Mouse (Mus musculus): ENCODE results near the gene Aldh9a1.
A peak's percentile ranks its signal among the peaks of the same experiment; 100 is the strongest.

The Aldh9a1 gene

GRCm38 (mm10) chr1:167350597-167351415 lies 1.0 kb downstream of the Aldh9a1 start:
- no peak for DNase-seq

- no peak for DNase-seq
Measured at GRCm38 (mm10) chr1:167352403-167352802, 2.6 kb downstream of the Aldh9a1 start.

DNA sequence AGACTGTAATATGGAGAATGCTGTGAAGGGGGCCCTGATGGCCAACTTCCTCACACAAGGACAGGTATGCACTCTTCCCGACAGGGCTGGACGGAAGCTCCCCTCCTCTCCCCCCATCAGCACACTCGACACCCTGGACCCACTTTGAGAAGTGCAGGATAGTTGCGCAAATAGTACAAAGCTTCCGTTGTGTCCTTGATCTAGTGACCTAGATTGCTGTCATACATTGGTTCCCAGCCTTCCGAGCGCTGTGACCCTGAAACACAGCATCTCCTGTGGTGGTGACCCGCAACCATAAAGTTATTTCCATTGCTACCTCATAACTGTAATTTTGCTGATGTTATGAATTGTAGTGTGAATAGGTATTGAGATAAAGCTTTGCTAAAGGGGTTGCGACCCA lies 7.6 kb downstream of the Aldh9a1 start:
- no peak for DNase-seq

DNA sequence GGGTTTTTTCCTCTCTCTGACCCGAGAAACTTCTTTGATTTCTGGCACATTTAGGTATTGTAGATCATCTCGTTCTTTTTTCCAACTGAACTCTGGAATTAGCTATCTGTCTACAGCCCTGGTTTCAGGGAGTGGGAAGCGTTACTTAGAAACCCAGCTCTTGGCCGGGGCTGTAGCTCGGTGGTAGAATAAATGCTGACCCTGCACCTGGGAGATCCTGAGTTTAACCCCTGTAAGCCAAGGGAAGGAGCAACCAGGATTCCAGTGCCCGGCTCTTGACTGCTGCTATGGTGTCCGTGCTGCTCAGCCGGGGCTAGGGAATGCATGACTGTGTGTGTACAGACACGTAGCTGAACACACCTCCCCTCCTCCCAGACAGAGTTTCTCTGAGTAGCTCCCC lies 8.9 kb downstream of the Aldh9a1 start:
- DNase-seq, result no peak

GRCm38 (mm10) chr1:167360268-167360667 lies 10.5 kb downstream of the Aldh9a1 start:
- DNase-seq, result no peak

DNA sequence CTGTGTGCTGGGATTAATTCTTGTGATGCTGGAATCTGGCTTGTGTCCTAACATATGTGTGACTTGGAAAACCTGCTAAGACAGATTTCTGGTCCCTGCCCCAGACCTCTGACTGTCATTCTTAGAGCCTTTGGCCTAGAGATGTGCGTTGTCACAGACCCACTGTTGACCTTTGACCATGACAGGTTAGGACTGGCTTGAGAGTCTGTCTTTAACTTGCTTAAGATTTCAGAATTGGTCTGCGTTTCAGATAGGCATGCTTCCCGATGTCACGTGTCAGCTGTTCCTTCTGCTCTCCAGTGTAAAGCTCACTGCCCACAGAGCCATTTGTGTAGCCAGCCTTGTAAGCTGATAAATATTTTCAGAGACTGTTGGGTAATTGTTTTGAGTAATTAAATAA lies 13.0 kb downstream of the Aldh9a1 start:
- no peak for DNase-seq

GRCm38 (mm10) chr1:167363322-167363721 lies 13.5 kb downstream of the Aldh9a1 start:
- no peak for DNase-seq

DNA sequence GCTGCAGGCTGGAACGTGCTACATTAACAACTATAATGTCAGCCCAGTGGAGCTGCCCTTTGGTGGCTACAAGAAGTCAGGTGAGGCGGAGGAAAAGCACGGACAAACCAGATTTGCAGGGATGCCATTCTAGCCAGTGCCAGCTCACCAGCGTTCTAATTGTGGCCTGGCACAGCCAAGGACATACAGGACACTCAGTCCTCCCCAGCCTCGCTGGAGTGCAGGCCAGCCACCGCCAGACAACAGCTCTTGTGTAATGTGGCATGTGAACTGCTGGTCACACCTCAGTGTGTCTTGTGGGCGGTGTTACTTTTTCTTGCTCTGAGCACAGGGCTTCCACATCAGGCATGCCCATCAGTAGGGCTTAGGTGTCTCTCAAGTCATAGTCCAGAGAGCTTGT lies 16.0 kb downstream of the Aldh9a1 start:
- no peak for DNase-seq

DNA sequence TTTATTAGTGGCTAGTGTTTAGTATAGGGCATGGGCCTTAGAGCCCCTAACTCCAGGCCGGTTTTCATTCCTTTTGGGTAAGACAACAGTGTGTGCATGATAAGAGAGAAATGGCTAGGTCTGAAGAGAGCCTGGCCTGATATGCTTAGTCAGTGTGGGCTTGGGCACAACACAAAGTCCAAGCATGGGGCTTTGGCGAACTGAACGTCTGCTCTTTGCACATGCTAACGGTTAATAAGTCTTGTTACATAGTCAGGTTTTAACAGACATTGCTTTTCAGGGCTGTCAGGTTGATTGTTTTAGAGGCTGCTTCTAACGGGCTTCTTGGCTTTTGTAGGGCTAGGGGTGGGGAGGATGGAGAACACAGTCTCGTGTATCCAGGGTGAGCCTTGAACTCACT lies 16.8 kb downstream of the Aldh9a1 start:
- DNase-seq, result no peak

DNA sequence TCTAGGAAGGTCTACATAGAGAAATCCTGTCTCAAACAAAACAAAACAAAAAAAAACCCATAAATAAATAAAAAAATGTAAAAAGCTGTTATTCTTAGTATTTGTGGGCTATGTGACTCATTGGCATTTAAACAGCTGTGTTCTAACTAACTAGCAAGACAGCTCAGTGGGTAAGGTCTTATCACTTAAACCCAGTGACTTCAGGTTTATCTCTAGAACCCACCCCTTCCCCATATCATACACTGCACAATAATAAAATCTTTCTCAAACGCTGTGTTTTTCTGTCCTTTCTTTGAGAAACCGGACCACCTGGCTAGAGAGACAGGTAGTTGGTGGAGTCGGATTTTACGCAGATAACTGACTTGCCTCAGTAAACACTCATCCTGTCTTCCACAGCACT lies 18.2 kb downstream of the Aldh9a1 start:
- DNase-seq, result no peak

- no peak for DNase-seq
Measured at GRCm38 (mm10) chr1:167368513-167368912, 18.7 kb downstream of the Aldh9a1 start.

- peak; percentile 90 for DNase-seq
Measured at GRCm38 (mm10) chr1:167369905-167370304, 20.1 kb downstream of the Aldh9a1 start.

GRCm38 (mm10) chr1:167372739-167373138 lies 22.9 kb downstream of the Aldh9a1 start:
- no peak for DNase-seq

GRCm38 (mm10) chr1:167374003-167374784 lies 24.4 kb downstream of the Aldh9a1 start:
- DNase-seq, result peak; percentile 74

DNA sequence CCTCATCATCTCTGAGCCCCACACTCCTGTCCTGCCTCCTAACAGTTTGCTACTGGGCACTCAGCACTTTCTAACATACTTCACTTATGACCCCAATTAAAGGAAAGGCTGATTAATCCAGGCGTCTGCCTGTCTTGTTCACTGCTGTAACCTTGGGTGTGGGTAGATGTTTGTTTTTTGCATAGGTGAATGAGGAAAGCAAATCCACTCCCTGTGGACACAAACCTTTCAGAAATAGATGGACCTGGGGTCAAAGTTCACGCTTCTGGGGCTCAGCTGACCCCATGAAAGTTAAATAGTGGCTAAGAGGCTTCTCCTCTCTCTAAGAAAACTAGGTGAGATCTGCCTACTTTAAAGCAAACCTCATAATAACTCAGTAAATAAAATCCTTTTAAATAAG lies 25.2 kb downstream of the Aldh9a1 start:
- no peak for DNase-seq

GRCm38 (mm10) chr1:167378019-167378418 lies 28.2 kb downstream of the Aldh9a1 start:
- DNase-seq, result no peak

GRCm38 (mm10) chr1:167379751-167380150 lies 30.0 kb downstream of the Aldh9a1 start:
- no peak for DNase-seq

DNA sequence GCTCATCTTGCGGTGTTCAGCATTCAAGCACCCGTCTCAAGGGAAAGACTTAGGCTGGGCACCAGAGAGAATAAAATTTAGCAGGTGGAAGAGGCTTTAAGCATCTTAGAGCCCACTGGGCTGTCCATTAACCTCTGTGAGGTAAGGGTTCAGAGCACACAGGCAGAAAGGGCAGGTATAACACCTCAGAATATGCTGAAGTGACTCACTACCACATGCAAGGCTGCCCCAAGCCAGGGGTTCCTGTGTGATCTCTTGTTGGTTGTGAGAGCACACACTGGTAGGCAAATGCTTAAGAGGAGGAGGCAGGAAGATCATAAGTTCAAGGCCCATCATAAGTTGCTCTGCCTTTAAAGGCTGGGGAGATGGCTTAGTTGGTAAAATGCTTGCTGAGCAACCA lies 30.4 kb downstream of the Aldh9a1 start:
- no peak for DNase-seq

- no peak for DNase-seq
Measured at GRCm38 (mm10) chr1:167381050-167382015, 31.5 kb downstream of the Aldh9a1 start.

DNA sequence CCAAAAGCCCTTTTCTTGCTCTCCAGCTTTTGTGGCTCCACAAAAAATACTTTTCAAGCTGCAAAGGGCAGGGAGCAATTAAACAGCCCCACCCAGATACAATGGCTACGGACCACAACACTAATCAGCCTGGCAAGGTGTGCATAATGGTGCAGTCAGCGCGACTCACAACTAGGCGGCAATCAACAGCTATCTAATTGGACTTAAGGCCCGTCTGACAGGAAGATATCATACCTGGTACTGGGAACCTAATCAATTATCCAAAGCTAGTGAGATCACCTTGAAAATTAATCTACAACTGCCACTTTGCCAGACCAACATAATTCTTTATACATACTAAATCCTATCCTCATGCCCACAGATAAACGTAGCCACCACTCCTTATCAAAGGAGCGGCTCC lies 32.5 kb downstream of the Aldh9a1 start:
- no peak for DNase-seq

GRCm38 (mm10) chr1:167382763-167383162 lies 33.0 kb downstream of the Aldh9a1 start:
- DNase-seq, result no peak

DNA sequence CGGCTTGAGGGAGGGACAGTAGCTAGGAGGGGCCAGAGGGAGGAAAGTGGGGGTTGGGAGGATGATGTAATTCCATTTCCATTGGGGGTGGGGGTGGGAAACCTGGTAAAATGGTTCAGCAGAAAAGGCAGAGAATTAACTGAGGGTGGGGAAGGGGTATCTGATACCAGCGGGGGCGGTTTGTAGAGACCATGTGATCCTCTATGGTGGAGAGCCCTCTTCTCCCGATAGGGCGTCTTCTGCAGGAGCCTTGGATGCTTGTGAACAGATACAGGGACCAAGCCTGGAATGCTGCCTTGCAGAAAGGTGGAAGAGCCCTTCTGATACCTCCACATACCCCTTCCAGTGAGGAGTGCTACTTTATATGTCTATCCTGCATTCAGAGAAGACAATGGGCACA lies 33.4 kb downstream of the Aldh9a1 start:
- DNase-seq, result no peak

DNA sequence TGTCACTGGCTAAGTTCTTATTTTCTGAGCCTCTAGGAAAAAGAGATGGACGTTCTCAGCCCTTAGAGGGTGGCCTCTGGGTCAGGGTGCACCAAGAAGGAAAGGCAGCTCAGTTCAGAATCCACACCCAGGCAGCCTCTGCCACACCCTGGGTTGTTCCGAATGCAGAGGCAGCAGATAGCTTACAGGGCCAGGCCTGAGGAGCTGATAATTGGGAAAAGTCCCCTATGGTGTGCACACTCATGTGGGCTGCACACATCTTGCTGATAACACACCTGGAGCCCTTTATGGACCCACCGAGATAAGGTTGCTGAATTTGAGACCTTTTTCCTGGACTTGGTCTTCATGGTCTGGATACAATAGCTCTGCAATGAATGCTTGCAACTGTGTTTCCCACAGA lies 34.4 kb downstream of the Aldh9a1 start:
- no peak for DNase-seq

All from thymus, postnatal 25 days (tissue).